Mouse (Mus musculus) thymus, adult 2 months (tissue): ENCODE results near the gene Ankrd65.

Source experiments
- CTCF ChIP-seq: fragments of 200-500 bp; IDR thresholded peaks from 2 replicates; pipeline ENCODE4 v1.5.1; 2012; ENCODE audit warnings: mild to moderate bottlenecking, control low read depth, low read length, moderate library complexity, borderline replicate concordance; ENCODE audit not compliant: control insufficient read depth, poor library complexity, insufficient read depth; ENCODE audit errors: extremely low read depth
- POLR2A ChIP-seq: fragments of 200-500 bp; IDR thresholded peaks from 2 replicates; pipeline ENCODE4 v1.6.1; 2012; ENCODE audit warnings: mild to moderate bottlenecking, low read length, control low read depth, moderate library complexity; ENCODE audit not compliant: control insufficient read depth, poor library complexity, insufficient read depth; ENCODE audit errors: extremely low read depth

DNA sequence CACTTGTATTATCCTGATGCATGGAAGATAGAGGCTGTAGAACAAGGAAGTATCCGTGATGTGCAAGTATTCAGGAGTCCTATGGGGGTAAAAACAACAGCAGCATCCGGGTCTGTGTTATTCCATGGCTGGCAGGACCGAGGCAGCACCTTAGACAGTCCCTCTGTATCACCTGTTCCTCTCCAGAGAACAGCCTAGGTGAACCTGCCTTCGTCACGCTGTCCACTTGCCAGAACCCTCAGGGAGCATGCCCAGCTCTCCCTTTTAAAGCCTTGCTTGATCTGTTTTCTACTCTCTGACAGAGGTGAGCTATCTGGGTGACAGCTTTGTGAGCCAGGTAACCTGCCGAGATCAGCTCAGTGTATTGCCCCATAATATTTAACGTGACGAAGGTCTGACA is 45.8 kb upstream of the Ankrd65 start:
- TF ChIP-seq CTCF (no peak), POLR2A (no peak)
